In the genomic region with DNA sequence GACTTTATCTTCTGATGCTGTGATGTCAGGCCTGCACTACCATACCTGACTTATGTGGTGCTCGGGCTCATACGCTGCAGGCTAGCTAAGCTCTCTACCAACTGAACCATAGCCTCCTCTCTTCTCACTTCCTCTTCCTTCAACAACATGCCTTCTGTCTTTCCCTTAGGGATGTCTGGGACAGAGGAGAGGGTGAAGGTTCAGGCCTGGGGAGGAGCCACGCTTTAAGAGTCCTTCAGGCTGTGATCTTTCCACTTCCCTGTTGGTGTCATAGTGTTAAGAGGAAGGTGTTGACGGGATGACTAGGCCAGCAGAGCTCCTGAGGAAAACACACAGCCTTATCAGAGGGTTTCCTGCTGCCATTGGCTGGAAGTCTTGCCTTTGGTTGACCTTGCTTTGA, we compare ENCODE assay signal across 14 mouse cellular contexts.
DNase-seq lines count a peak whose midpoint lies in the region; ATAC-seq and TF ChIP-seq lines count a peak whose summit lies in the region.
"Had no signal": no experiment of that assay in that cellular context is flagged by ENCODE, and none has a peak within 500 bp of the region (broad histone marks: within the 10 kb centered on the region; RNA-seq: fewer than 3 reads in every experiment).

No protein-coding gene starts in this region.

- H3K9me3 ChIP-seq in kidney, embryonic 15.5 days (replicated peaks) = no peaks in the 10 kb centered on the region
- no peaks in the 10 kb centered on the region for H3K9me3 ChIP-seq in heart, embryonic 14.5 days (ENCODE audit: control insufficient read depth, low read length)
- H3K9me3 ChIP-seq in hindbrain, embryonic 14.5 days (ENCODE audit: control insufficient read depth, low read length) = no peaks in the 10 kb centered on the region
- H3K9me3 ChIP-seq: embryonic facial prominence, embryonic 12.5 days; hindbrain, embryonic 12.5 days; neural tube, embryonic 13.5 days had no signal

- H3K36me3 ChIP-seq in kidney, embryonic 15.5 days = no peaks in the 10 kb centered on the region
- H3K36me3 ChIP-seq in heart, embryonic 14.5 days (ENCODE audit: control insufficient read depth, insufficient read depth, low read length) = no peaks in the 10 kb centered on the region
- H3K36me3 ChIP-seq in myocyte (ENCODE audit: control insufficient read depth, insufficient read depth) = no peaks in the 10 kb centered on the region
- H3K36me3 ChIP-seq in hindbrain, embryonic 14.5 days (replicated peaks; ENCODE audit: control insufficient read depth, insufficient read depth) = no peaks in the 10 kb centered on the region
- H3K36me3 ChIP-seq: embryonic facial prominence, embryonic 12.5 days; hindbrain, embryonic 12.5 days; neural tube, embryonic 13.5 days had no signal

- DNase-seq in kidney, postnatal 4 days = no peak
- no peak for DNase-seq in cerebellum, postnatal 4 days (ENCODE audit: low spot score in 2 of 2)
- no peak for DNase-seq in cerebellum, adult 9-11 months
- DNase-seq in hindbrain, embryonic 14.5 days (ENCODE audit: low spot score) = no peak
- DNase-seq: adrenal gland, adult 2 months; forebrain, postnatal 0 days; lung, postnatal 14 days had no signal

- 50% methylated on average over 4 of the region's 4 CpGs for WGBS in kidney, embryonic 15.5 days
- WGBS in heart, embryonic 14.5 days = 25% methylated on average over 4 of the region's 4 CpGs
- WGBS in hindbrain, embryonic 14.5 days = 83% methylated on average over 4 of the region's 4 CpGs

- H3K79me2 ChIP-seq in myocyte (ENCODE audit: control insufficient read depth, insufficient read depth) = no peaks in the 10 kb centered on the region

- H3ac ChIP-seq in myocyte (ENCODE audit: control insufficient read depth, insufficient read length) = no peak overlapping the region

- H3K27ac ChIP-seq in kidney, embryonic 15.5 days = peak overlapping the region; percentile 22; the same call in 1 of the 2 replicates
- H3K27ac ChIP-seq in heart, embryonic 14.5 days (replicated peaks in 1 of 2; ENCODE audit: control insufficient read depth in 1 of 2, insufficient read depth in 1 of 2, low read depth in 2 of 2, low read length in 2 of 2) = peak overlapping the region; percentile 87
- H3K27ac ChIP-seq in hindbrain, embryonic 14.5 days = no peak overlapping the region
- H3K27ac ChIP-seq: embryonic facial prominence, embryonic 12.5 days; hindbrain, embryonic 12.5 days; neural tube, embryonic 13.5 days had no signal

- H3K4me3 ChIP-seq in kidney, embryonic 15.5 days (replicated peaks) = no peak overlapping the region
- H3K4me3 ChIP-seq in heart, embryonic 14.5 days (ENCODE audit: control insufficient read depth in 1 of 2, insufficient read depth in 1 of 2, low read depth in 1 of 2, low read length in 2 of 2) = no peak overlapping the region
- H3K4me3 ChIP-seq in myocyte = no peak overlapping the region
- H3K4me3 ChIP-seq in hindbrain, embryonic 14.5 days (replicated peaks; ENCODE audit: low read length) = no peak overlapping the region
- H3K4me3 ChIP-seq: embryonic facial prominence, embryonic 12.5 days; hindbrain, embryonic 12.5 days; neural tube, embryonic 13.5 days had no signal

- H3K4me2 ChIP-seq in kidney, embryonic 15.5 days = no peak overlapping the region
- H3K4me2 ChIP-seq in heart, embryonic 14.5 days (ENCODE audit: low read length) = peak overlapping the region; percentile 40
- peak overlapping the region; percentile 76 for H3K4me2 ChIP-seq in myocyte (ENCODE audit: low read depth)
- no peak overlapping the region for H3K4me2 ChIP-seq in hindbrain, embryonic 14.5 days (replicated peaks)
- H3K4me2 ChIP-seq: embryonic facial prominence, embryonic 12.5 days; hindbrain, embryonic 12.5 days; neural tube, embryonic 13.5 days had no signal

- no peak overlapping the region for H3K9ac ChIP-seq in kidney, embryonic 15.5 days
- no peak overlapping the region for H3K9ac ChIP-seq in heart, embryonic 14.5 days (ENCODE audit: low read length)
- no peak overlapping the region for H3K9ac ChIP-seq in hindbrain, embryonic 14.5 days
- H3K9ac ChIP-seq: embryonic facial prominence, embryonic 12.5 days; forebrain, postnatal 0 days; hindbrain, embryonic 12.5 days; neural tube, embryonic 13.5 days had no signal

- peak; percentile 73 for ATAC-seq in kidney, embryonic 15.5 days (replicated peaks; ENCODE audit: low FRiP score)
- peak; percentile 17; the same call in 1 of the 2 replicates for ATAC-seq in common myeloid progenitor, adult 5-6 weeks (replicated peaks; ENCODE audit: low read depth, poor library complexity, severe bottlenecking)
- ATAC-seq in heart, embryonic 14.5 days (ENCODE audit: insufficient number of reproducible peaks, insufficient read depth, low FRiP score, low read depth) = peak; percentile 60
- ATAC-seq in hindbrain, embryonic 14.5 days (ENCODE audit: low FRiP score) = no peak
- ATAC-seq: forebrain, postnatal 0 days had no signal

- peaks cover 15% of the 10 kb centered on the region for H3K4me1 ChIP-seq in kidney, embryonic 15.5 days
- H3K4me1 ChIP-seq in heart, embryonic 14.5 days (ENCODE audit: control insufficient read depth in 2 of 2, insufficient read depth in 2 of 2, low read length in 2 of 2) = peaks cover 23 to 39% of the 10 kb centered on the region in 2 experiments
- no peaks in the 10 kb centered on the region for H3K4me1 ChIP-seq in hindbrain, embryonic 14.5 days (replicated peaks; ENCODE audit: control insufficient read depth, insufficient read depth, low read length)
- H3K4me1 ChIP-seq: hindbrain, embryonic 12.5 days; neural tube, embryonic 13.5 days had no signal

- no peak for TF ChIP-seq POLR2A in myocyte (IDR thresholded peaks at IDR 0.05; ENCODE audit: insufficient read length, low read depth)

- H3K27me3 ChIP-seq in kidney, embryonic 15.5 days = no peaks in the 10 kb centered on the region
- H3K27me3 ChIP-seq in heart, embryonic 14.5 days (ENCODE audit: control insufficient read depth, insufficient read depth, low read length) = no peaks in the 10 kb centered on the region
- H3K27me3 ChIP-seq in myocyte (ENCODE audit: control insufficient read depth, insufficient read depth, insufficient read length) = no peaks in the 10 kb centered on the region
- no peaks in the 10 kb centered on the region for H3K27me3 ChIP-seq in hindbrain, embryonic 14.5 days (ENCODE audit: control insufficient read depth, insufficient read depth, low read length)
- H3K27me3 ChIP-seq: embryonic facial prominence, embryonic 12.5 days; hindbrain, embryonic 12.5 days; neural tube, embryonic 13.5 days had no signal

TF ChIP-seq in myocyte, 11 proteins besides CTCF, POLR2A, EP300 and RAD21:
- TF ChIP-seq SRF (IDR thresholded peaks at IDR 0.05; ENCODE audit: control insufficient read depth, insufficient read length, low read depth) (no peak), MAX (IDR thresholded peaks at IDR 0.05; ENCODE audit: low read depth) (no peak), CEBPB (IDR thresholded peaks at IDR 0.05; ENCODE audit: insufficient read depth, poor library complexity, severe bottlenecking) (no peak), MYOD1 (IDR thresholded peaks at IDR 0.05; ENCODE audit: control insufficient read depth in 1 of 3, insufficient read length in 2 of 3, low read depth in 2 of 3) (no peak)

Comparison
In these comparisons a context has a peak if more than half of its experiments do, and no peak if none do; other contexts are left out.
1. H3K4me2 ChIP-seq: peak in heart, embryonic 14.5 days (single experiment) and myocyte (single experiment); none in kidney, embryonic 15.5 days (single experiment) and hindbrain, embryonic 14.5 days (single experiment).